Mouse (Mus musculus) midbrain, embryonic 13.5 days (tissue): ENCODE measurements around the gene Lsamp. TPM values are rescaled to one million over a fixed set of nuclear protein-coding genes. Genes with fewer than 3 reads are reported as not detected.

Experiments used
- ATAC-seq: fragments of 200-750 bp; cut with Nextera tagmentation; 2 replicates; pipeline ENCODE4 v1.8.0; 2017; ENCODE audit warnings: mild to moderate bottlenecking, moderate TSS enrichment, moderate library complexity
- H3K27ac ChIP-seq: fragments of 300-500 bp; sonication (generic); 2 replicates; pipeline ENCODE4 v1.5.1; 2015; ENCODE audit warnings: inconsistent platforms, mild to moderate bottlenecking, moderate library complexity
- H3K27me3 ChIP-seq: fragments of 300-500 bp; sonication (generic); 2 replicates; pipeline ENCODE4 v1.6.1; 2015; ENCODE audit warnings: mild to moderate bottlenecking, inconsistent platforms
- H3K36me3 ChIP-seq: fragments of 300-500 bp; sonication (generic); 2 replicates; pipeline ENCODE4 v1.6.1; 2015; ENCODE audit warnings: mild to moderate bottlenecking, inconsistent platforms
- H3K4me1 ChIP-seq: fragments of 300-500 bp; sonication (generic); replicated peaks from 2 replicates; pipeline ENCODE4 v1.6.1; 2015; ENCODE audit warnings: inconsistent platforms
- H3K4me2 ChIP-seq: fragments of 300-500 bp; sonication (generic); replicated peaks from 2 replicates; pipeline ENCODE4 v1.6.1; 2015; ENCODE audit warnings: moderate library complexity, mild to moderate bottlenecking, inconsistent platforms
- H3K4me3 ChIP-seq: fragments of 300-500 bp; sonication (generic); replicated peaks from 2 replicates; pipeline ENCODE4 v1.5.1; 2015; ENCODE audit warnings: mild to moderate bottlenecking, inconsistent platforms
- H3K9ac ChIP-seq: fragments of 300-500 bp; sonication (generic); replicated peaks from 2 replicates; pipeline ENCODE4 v1.6.1; 2015; ENCODE audit warnings: mild to moderate bottlenecking, inconsistent platforms
- H3K9me3 ChIP-seq: fragments of 300-500 bp; sonication (generic); 2 replicates; pipeline ENCODE4 v1.6.1; 2016; ENCODE audit warnings: mild to moderate bottlenecking, inconsistent platforms
- WGBS: fragments of 180-500 bp; shearing (Covaris S2); methylation state at CpG from one replicate; pipeline ENCODE4 v1.1.7; 2015; 5-methylcytosine and 5-hydroxymethylcytosine counted together
- polyA plus RNA-seq: library from polyadenylated mRNA; unstranded; fragments of >200 nt; fragmentation: Nextera tagmentation; extraction: Ambion mirVana; gene quantifications from 2 replicates; pipeline ENCODE4 v1.2.1, GENCODE M21; 2015

Gene Lsamp
- polyA plus RNA-seq, 1 experiment from 2014 or later = 66.7 TPM

DNA sequence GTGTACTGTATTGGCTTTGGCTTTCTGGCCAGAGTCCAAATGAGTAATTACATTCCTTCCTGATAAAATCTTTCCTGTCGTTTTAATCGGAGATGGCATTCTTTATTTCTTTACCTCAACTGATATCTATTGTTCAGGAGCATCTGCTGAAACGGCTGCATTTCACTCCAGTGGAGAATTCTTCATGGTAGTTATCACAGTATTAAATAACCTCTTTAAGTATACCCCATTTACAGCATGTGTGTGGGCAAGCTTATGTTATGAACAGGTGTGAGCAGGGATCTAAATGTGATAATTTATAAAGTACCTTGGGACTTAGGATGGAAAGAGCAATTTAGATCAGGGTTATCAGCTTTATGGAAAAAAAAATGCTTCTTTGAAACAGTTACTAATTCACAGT is 1196.7 kb downstream of the Lsamp start:
- no peak overlapping the region for H3K4me3 ChIP-seq

DNA sequence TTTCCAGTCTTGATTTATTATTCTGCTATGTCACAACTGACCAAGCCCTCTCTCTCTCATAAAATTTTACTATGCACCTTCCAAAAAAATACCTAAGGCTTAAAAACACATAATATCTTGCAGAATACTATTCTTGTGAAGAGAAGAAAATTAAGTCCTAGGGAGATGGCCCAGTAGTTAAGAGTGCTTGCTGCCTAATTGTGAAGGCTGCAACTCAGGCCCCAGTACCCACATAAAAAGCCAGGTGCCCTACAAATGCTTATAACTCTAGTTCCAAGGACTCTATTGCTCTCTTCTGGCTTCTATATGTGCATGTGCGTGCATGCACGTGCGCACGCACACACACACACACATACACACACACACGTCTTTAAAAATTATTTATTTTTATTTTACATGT is 1225.9 kb downstream of the Lsamp start:
- Histone ChIP-seq H3K36me3 (no peaks in the 10 kb centered on the region), H3K9ac (no peak overlapping the region), H3K4me3 (no peak overlapping the region), H3K27me3 (no peaks in the 10 kb centered on the region), H3K4me2 (no peak overlapping the region), H3K27ac (no peak overlapping the region), H3K9me3 (no peaks in the 10 kb centered on the region), H3K4me1 (no peaks in the 10 kb centered on the region)
- ATAC-seq = no peak
- 96% methylated on average over 5 of the region's 5 CpGs for WGBS

More for the DNA sequence above, 1196.7 kb downstream of the Lsamp start:
- Histone ChIP-seq H3K4me2 (no peak overlapping the region), H3K27ac (no peak overlapping the region), H3K36me3 (no peaks in the 10 kb centered on the region), H3K27me3 (no peaks in the 10 kb centered on the region), H3K9me3 (no peaks in the 10 kb centered on the region), H3K4me1 (no peaks in the 10 kb centered on the region), H3K9ac (no peak overlapping the region)
- no peak for ATAC-seq
- 27% methylated on average over 3 of the region's 3 CpGs for WGBS

DNA sequence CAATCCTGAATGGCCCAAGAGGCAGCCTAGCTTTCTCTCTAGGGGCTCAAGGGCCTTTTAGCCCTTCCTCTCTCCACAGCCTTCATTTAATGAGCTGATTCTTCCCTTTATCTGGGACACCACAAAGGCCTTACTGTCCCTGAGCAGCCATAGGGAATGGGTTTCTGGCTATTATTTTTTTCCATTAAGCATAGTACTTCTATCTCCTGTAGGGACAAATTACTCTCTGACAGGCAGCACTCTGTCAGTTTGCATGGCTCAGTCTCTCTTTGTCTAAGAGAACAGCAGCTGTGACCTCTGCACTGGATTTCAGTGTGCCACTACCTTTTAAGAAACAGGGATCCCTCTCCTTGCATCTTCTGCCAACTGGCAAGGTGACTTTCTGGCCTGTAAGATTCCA is 1251.7 kb downstream of the Lsamp start:
- 0 out of 2 replicates have a peak, but pooled peaks have one; percentile 17 for ATAC-seq
- H3K4me3 ChIP-seq = no peak overlapping the region

DNA sequence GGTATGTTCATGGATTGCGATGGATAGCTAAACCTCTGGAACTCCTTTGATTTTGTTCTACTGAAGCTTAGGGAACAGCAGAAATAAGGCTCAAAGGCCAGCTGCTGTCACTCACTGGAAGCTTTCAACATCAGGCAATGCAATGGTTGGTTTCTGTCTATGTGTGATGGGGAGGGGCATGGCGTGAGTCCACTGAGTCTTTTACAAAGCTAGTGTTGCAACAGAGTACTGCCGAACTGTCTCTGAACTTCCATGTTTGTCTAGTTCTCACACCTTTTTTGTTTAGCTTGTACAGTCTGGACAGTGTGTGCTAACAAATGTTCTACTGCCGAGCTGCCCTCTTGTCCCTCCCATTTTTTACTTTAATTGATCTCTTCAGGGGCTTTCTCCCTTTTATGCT is 1258.7 kb downstream of the Lsamp start:
- Histone ChIP-seq H3K9ac (no peak overlapping the region), H3K27me3 (no peaks in the 10 kb centered on the region), H3K4me2 (no peak overlapping the region), H3K9me3 (no peaks in the 10 kb centered on the region), H3K27ac (no peak overlapping the region), H3K36me3 (no peaks in the 10 kb centered on the region), H3K4me3 (no peak overlapping the region), H3K4me1 (no peaks in the 10 kb centered on the region)
- ATAC-seq = no peak
- WGBS = 74% methylated on average over 4 of the region's 4 CpGs

More for the DNA sequence above, 1251.7 kb downstream of the Lsamp start:
- H3K4me2 ChIP-seq = no peak overlapping the region
- no peaks in the 10 kb centered on the region for H3K9me3 ChIP-seq
- H3K36me3 ChIP-seq = no peaks in the 10 kb centered on the region
- H3K9ac ChIP-seq = no peak overlapping the region
- H3K4me1 ChIP-seq = peaks cover 6% of the 10 kb centered on the region; the same call in 1 of the 2 replicates
- no peaks in the 10 kb centered on the region for H3K27me3 ChIP-seq
- H3K27ac ChIP-seq = peak overlapping the region; percentile 67

DNA sequence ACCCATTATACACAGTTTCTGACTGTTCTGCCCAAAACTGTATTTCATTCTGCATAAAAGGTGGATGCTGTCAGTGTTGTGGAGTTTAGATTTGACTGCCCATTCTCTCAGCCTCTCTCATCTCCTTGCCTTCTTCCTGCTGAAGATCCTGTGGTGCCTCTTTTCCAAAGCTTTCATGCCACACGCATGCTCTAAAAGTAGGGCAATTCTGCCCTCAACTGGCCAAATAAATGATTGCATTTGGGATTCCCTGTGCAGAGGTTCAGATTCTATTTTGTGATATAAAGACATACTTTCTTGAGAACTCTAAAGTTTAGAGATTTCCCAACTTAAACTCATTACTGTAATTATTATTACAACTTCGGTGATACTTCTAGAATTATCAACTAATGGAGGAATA is 1260.5 kb downstream of the Lsamp start:
- Histone ChIP-seq H3K36me3 (no peaks in the 10 kb centered on the region), H3K4me3 (no peak overlapping the region), H3K27me3 (no peaks in the 10 kb centered on the region), H3K4me2 (no peak overlapping the region), H3K9ac (no peak overlapping the region), H3K4me1 (no peaks in the 10 kb centered on the region), H3K27ac (no peak overlapping the region), H3K9me3 (no peaks in the 10 kb centered on the region)
- ATAC-seq = peak; percentile 79
- 5% methylated on average over 2 of the region's 2 CpGs for WGBS

DNA sequence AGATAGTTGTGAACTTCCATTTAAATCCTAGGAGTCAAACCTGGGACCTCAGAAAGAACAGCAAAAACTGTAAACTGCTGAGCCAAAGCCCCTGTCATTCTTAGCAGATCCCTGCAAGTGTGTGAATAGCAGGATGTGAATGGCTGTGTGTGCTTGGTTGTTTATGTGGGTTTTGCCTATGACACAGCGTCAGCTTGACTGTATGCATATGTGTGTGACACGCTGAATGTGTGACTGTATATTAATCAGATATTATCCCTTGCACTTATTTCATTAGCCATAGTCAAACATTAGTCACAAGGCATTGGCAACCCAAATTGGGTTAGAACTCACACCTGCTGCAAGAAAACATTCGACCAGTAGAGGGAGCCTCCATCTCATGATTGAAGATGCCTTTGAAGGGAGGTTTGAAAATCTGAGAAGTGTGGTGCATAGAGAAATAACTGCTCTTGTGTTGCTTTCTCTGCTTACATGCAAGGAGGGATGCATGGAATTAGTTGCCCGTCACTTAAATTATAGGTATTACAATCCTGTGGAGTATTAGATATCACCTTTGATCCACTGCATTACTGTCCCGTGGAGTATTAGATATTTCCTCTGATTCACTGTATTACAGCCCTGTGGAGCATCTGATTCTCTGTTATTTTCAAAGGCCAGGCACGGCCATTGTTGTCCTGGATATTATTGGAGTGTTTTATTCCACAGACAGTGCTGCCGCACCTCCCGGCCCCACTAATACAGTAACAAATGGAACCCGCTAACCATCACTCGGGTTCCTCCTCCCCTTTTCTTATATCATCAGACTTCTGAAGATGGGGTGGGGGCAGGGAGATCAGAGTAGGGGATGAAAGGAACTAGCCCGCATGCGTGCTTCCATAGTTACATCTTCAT is 1274.2 kb downstream of the Lsamp start:
- H3K36me3 ChIP-seq = no peaks in the 10 kb centered on the region
- H3K4me2 ChIP-seq = no peak overlapping the region
- peak overlapping the region; percentile 61 for H3K27ac ChIP-seq
- no peaks in the 10 kb centered on the region for H3K9me3 ChIP-seq
- H3K9ac ChIP-seq = no peak overlapping the region
- ATAC-seq = peak; percentile 86
- no peak overlapping the region for H3K4me3 ChIP-seq
- no peaks in the 10 kb centered on the region for H3K27me3 ChIP-seq
- 45% methylated on average over 12 of the region's 12 CpGs for WGBS
- peaks cover 5% of the 10 kb centered on the region; the same call in 1 of the 2 replicates for H3K4me1 ChIP-seq

DNA sequence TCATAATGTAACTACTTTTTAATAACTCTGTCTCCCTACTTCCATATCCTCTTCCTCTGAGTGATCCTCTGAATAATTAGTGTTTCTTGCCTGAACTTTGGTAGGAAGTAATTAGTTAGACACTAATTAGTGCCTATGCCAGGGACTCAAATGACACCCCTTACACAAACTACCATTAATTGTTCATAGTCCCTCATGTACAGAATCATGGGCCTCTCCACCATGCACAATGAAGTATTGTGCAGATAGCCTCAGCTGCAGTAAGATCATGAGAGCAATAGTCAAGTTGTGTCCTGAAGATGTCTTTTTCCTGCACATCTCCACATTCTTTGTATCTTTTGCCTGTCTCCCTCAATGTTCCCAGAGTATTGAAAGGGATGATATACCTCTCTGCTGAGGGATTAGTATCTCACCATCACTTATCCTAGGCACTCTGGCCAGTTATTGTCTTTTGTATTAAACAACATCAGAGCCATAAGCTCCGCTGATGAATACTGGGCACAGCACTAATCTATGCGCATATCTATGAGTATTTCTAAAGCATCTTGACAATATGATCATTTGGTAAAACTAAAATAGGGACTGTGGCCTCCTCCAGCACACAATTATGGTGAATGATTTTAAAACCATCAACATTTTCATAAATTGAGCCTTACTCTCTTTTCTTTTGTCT is 1292.0 kb downstream of the Lsamp start:
- ATAC-seq = no peak
- Histone ChIP-seq H3K27ac (no peak overlapping the region), H3K4me2 (no peak overlapping the region), H3K4me1 (peaks cover 5% of the 10 kb centered on the region; the same call in 1 of the 2 replicates), H3K27me3 (no peaks in the 10 kb centered on the region), H3K4me3 (no peak overlapping the region), H3K36me3 (no peaks in the 10 kb centered on the region), H3K9me3 (no peaks in the 10 kb centered on the region), H3K9ac (no peak overlapping the region)
- 61% methylated on average over 2 of the region's 2 CpGs for WGBS

DNA sequence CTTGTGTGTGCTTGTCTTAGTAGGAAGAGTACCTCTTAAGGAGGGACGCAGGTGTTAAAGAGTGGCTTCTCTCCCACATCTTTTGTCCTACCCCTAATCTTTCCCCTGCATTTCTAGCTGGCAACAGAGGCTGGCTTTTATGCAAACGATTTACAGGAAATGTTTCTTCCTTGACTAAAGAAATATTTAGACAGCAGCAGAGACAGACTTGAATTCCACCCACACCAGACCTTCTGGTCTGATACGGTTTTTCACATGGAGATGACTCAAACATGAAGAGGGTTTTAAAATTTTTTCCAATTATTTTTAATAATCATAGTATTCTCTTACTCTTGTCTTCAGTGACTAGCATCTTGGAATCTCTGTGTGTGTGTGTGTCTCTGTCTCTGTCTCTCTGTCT is 1333.8 kb downstream of the Lsamp start:
- Histone ChIP-seq H3K27me3 (no peaks in the 10 kb centered on the region), H3K9ac (no peak overlapping the region), H3K4me2 (no peak overlapping the region), H3K9me3 (no peaks in the 10 kb centered on the region), H3K27ac (no peak overlapping the region), H3K4me1 (no peaks in the 10 kb centered on the region), H3K36me3 (no peaks in the 10 kb centered on the region), H3K4me3 (no peak overlapping the region)
- ATAC-seq = no peak
- WGBS = 73% methylated on average over 3 of the region's 3 CpGs

DNA sequence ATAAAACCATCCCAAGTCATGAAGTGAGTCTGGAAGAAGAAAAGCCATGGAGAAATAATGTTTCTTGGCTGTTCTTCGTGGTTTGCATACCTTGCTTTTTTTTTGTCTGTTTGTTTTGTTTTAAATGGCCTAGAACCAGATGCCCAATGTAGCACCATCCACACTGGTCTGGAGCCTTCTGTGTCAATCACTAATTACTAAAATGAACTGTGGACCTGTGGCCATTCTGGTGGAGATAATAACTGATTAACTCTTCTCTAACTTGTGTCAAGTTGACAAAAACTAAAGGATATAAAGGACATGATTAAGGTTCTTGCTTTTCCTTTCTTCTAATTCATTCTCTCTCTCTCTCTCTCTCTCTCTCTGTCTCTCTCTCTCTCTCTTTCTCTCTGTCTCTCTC is 1359.3 kb downstream of the Lsamp start:
- 74% methylated on average over 1 of the region's 1 CpGs for WGBS
- Histone ChIP-seq H3K27me3 (no peaks in the 10 kb centered on the region), H3K27ac (no peak overlapping the region), H3K9ac (no peak overlapping the region), H3K36me3 (no peaks in the 10 kb centered on the region), H3K4me2 (no peak overlapping the region), H3K4me3 (no peak overlapping the region), H3K9me3 (no peaks in the 10 kb centered on the region), H3K4me1 (no peaks in the 10 kb centered on the region)
- no peak for ATAC-seq

DNA sequence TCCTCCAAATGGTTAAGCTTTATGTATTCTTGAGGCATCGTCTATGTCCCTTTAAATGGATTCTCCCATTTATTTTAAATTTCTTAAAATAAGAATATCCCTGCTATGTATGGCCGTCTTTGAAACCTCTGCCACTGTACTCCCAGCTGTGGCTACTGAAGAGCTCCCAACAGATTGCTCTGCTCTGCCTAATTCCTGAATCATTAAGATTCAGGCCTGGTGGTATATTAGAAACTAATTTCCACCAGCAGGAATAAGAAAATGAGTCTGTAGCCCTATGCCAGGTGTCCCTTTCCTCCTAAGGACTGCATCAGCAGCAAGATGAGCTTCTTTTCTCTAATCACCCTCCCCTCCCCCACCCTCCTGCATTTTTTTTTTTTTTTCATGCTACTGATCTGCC is 1381.0 kb downstream of the Lsamp start:
- ATAC-seq = no peak
- 68% methylated on average over 2 of the region's 2 CpGs for WGBS
- H3K9me3 ChIP-seq = no peaks in the 10 kb centered on the region
- no peaks in the 10 kb centered on the region for H3K36me3 ChIP-seq
- H3K4me2 ChIP-seq = no peak overlapping the region
- no peaks in the 10 kb centered on the region for H3K27me3 ChIP-seq
- no peak overlapping the region for H3K4me3 ChIP-seq
- peak overlapping the region; percentile 14; the same call in 1 of the 2 replicates for H3K27ac ChIP-seq
- no peak overlapping the region for H3K9ac ChIP-seq
- H3K4me1 ChIP-seq = no peaks in the 10 kb centered on the region

DNA sequence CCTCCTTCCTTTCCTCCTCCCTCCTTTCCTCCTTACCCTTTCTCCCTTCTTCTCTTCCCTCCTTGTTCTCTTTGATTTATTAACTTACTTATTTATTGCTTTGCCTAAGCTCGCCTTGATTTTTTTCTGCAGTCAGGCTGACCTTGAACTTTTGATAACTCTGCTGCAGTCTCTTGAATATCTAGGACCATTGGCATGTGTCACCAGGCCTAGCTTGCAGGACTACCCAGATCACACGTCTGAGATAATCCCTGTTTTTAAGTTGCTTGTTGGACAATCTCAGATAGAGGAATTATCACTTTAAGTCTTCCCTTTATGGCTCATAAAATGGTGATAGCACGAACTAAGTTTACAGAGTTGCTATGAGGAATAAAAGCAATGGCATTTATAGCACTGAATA is 1399.5 kb downstream of the Lsamp start:
- Histone ChIP-seq H3K9me3 (no peaks in the 10 kb centered on the region), H3K27ac (no peak overlapping the region), H3K27me3 (no peaks in the 10 kb centered on the region), H3K36me3 (no peaks in the 10 kb centered on the region), H3K4me2 (no peak overlapping the region), H3K4me3 (no peak overlapping the region), H3K4me1 (no peaks in the 10 kb centered on the region), H3K9ac (no peak overlapping the region)
- 74% methylated on average over 3 of the region's 3 CpGs for WGBS
- ATAC-seq = no peak

DNA sequence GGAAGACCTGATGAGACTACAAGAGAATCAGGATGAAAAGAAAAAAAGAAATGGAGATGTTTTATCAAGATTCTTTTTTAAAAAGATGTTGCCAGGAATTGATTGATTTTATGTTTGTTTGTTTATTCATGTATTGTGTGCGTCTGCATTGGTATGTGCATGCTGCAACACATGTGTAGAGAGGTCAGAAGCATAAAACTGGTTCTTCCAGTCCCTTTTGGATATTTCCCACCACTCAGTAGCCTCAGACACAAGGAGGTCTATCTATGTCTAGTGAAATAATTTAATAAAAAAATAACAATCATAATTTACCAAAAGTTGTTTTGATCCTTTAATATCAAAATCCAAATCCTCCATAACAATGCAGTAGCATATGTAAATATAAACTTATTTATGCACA is 1400.1 kb downstream of the Lsamp start:
- no peak for ATAC-seq
- Histone ChIP-seq H3K27me3 (no peaks in the 10 kb centered on the region), H3K4me3 (no peak overlapping the region), H3K9me3 (no peaks in the 10 kb centered on the region), H3K9ac (no peak overlapping the region), H3K27ac (no peak overlapping the region), H3K4me2 (no peak overlapping the region), H3K4me1 (no peaks in the 10 kb centered on the region), H3K36me3 (no peaks in the 10 kb centered on the region)
- WGBS = 89% methylated on average over 1 of the region's 1 CpGs
